Mouse (Mus musculus) MEL (cell line): ENCODE data around the gene Ppfia1. TPM values are rescaled to one million over a fixed set of nuclear protein-coding genes. Genes with fewer than 3 reads are reported as not detected.

ENCODE experiments used
- DNase-seq: peaks from one replicate; pipeline ENCODE4 v3.0.0; 2011; ENCODE audit warnings: low read depth, low spot score
- H3K27ac ChIP-seq: 2 replicates; pipeline ENCODE4 v1.5.1; 2012; ENCODE audit warnings: low read depth, mild to moderate bottlenecking, control low read depth, low read length, moderate library complexity; ENCODE audit not compliant: control insufficient read depth
- H3K27me3 ChIP-seq, 2 experiments: fragments of 150-350 bp in 1 of 2; sonication (generic) in 1 of 2; 2 replicates each; pipeline ENCODE4 v1.6.1; 2012; ENCODE audit warnings: low read length in 2 of 2, mild to moderate bottlenecking in 2 of 2, improper control_type of control experiment in 1 of 2, moderate library complexity in 1 of 2; ENCODE audit not compliant: insufficient read depth in 2 of 2, control insufficient read depth in 1 of 2
- H3K36me3 ChIP-seq, 2 experiments: 2 replicates each; pipeline ENCODE4 v1.6.1; 2012 to 2014; ENCODE audit warnings: low read length in 2 of 2, improper control_type of control experiment in 1 of 2, inconsistent platforms in 1 of 2, mild to moderate bottlenecking in 1 of 2; ENCODE audit not compliant: insufficient read depth in 2 of 2, control insufficient read depth in 1 of 2
- H3K4me1 ChIP-seq, 2 experiments: fragments of 150-350 bp in 1 of 2; sonication (generic) in 1 of 2; 2 replicates each; pipeline ENCODE4 v1.6.1; 2012; ENCODE audit warnings: low read length in 2 of 2, improper control_type of control experiment in 1 of 2, mild to moderate bottlenecking in 1 of 2; ENCODE audit not compliant: insufficient read depth in 2 of 2, control insufficient read depth in 1 of 2
- H3K4me3 ChIP-seq, 2 experiments: fragments of 150-350 bp in 1 of 2; sonication (generic) in 1 of 2; 2 replicates each; pipeline ENCODE4 v1.5.1; 2012; ENCODE audit warnings: low read depth in 2 of 2, low read length in 2 of 2, mild to moderate bottlenecking in 2 of 2, moderate library complexity in 2 of 2, control low read depth in 1 of 2, improper control_type of control experiment in 1 of 2; ENCODE audit not compliant: control insufficient read depth in 1 of 2, insufficient read depth in 1 of 2
- H3K79me2 ChIP-seq: 2 replicates; pipeline ENCODE4 v1.6.1; 2012; ENCODE audit warnings: mild to moderate bottlenecking, low read length, moderate library complexity; ENCODE audit not compliant: control insufficient read depth, poor library complexity, insufficient read depth
- H3K9ac ChIP-seq: 2 replicates; pipeline ENCODE4 v1.6.1; 2012; ENCODE audit warnings: low read depth, mild to moderate bottlenecking, control low read depth, low read length, moderate library complexity; ENCODE audit not compliant: control insufficient read depth, poor library complexity, severe bottlenecking
- H3K9me3 ChIP-seq: fragments of 150-350 bp; sonication (generic); replicated peaks from 2 replicates; pipeline ENCODE4 v1.6.1; 2012; ENCODE audit warnings: mild to moderate bottlenecking, low read length, improper control_type of control experiment, moderate library complexity; ENCODE audit not compliant: insufficient read depth
- BHLHE40 ChIP-seq: IDR thresholded peaks from 2 replicates; pipeline ENCODE4 v1.6.1; 2012; ENCODE audit warnings: low read depth, mild to moderate bottlenecking, inconsistent platforms, low read length, improper control_type of control experiment, borderline replicate concordance
- CHD1 ChIP-seq: IDR thresholded peaks from 2 replicates; pipeline ENCODE4 v1.6.1; 2012; ENCODE audit warnings: low read depth, mild to moderate bottlenecking, inconsistent platforms, low read length, improper control_type of control experiment
- E2F4 ChIP-seq: IDR thresholded peaks from 2 replicates; pipeline ENCODE4 v1.6.1; 2011; ENCODE audit warnings: low read depth, low read length, improper control_type of control experiment, borderline replicate concordance
- EP300 ChIP-seq, 2 experiments: IDR thresholded peaks; 2 replicates each; pipeline ENCODE4 v1.6.1; 2011; ENCODE audit warnings: improper control_type of control experiment in 2 of 2, low read length in 2 of 2, low read depth in 1 of 2, mild to moderate bottlenecking in 1 of 2
- ETS1 ChIP-seq: IDR thresholded peaks from 2 replicates; pipeline ENCODE4 v1.6.1; 2012; ENCODE audit warnings: low read depth, mild to moderate bottlenecking, inconsistent platforms, low read length, improper control_type of control experiment, moderate library complexity
- GABPA ChIP-seq: IDR thresholded peaks from 2 replicates; pipeline ENCODE4 v1.6.1; 2012; ENCODE audit warnings: low read depth, mild to moderate bottlenecking, inconsistent platforms, low read length, improper control_type of control experiment, moderate library complexity
- GATA1 ChIP-seq: IDR thresholded peaks from 2 replicates; pipeline ENCODE4 v1.6.1; 2011; ENCODE audit warnings: low read depth, low read length, improper control_type of control experiment
- JUND ChIP-seq: IDR thresholded peaks from 2 replicates; pipeline ENCODE4 v1.6.1; 2011; ENCODE audit warnings: low read depth, mild to moderate bottlenecking, improper control_type of control experiment, low read length
- KAT2A ChIP-seq: conservative IDR thresholded peaks from 2 replicates; pipeline ENCODE4 v1.6.1; 2012; ENCODE audit warnings: low read depth, low read length, improper control_type of control experiment, inconsistent platforms
- MAFK ChIP-seq: IDR thresholded peaks from 2 replicates; pipeline ENCODE4 v1.6.1; 2011; ENCODE audit warnings: low read depth, mild to moderate bottlenecking, low read length, improper control_type of control experiment, borderline replicate concordance
- MAX ChIP-seq: IDR thresholded peaks from 2 replicates; pipeline ENCODE4 v1.6.1; 2011; ENCODE audit warnings: low read length, improper control_type of control experiment
- MXI1 ChIP-seq: IDR thresholded peaks from 2 replicates; pipeline ENCODE4 v1.6.1; 2011; ENCODE audit warnings: mild to moderate bottlenecking, low read depth, low read length, improper control_type of control experiment
- MYB ChIP-seq: IDR thresholded peaks from 2 replicates; pipeline ENCODE4 v1.6.1; 2011; ENCODE audit warnings: mild to moderate bottlenecking, low read depth, low read length, improper control_type of control experiment
- MYC ChIP-seq: IDR thresholded peaks from 2 replicates; pipeline ENCODE4 v1.6.1; 2011; ENCODE audit warnings: low read depth, mild to moderate bottlenecking, low read length, improper control_type of control experiment, moderate library complexity
- POLR2A ChIP-seq, 2 experiments: IDR thresholded peaks; 2 replicates each; pipeline ENCODE4 v1.6.1; 2011 to 2012; ENCODE audit warnings: low read length in 2 of 2, mild to moderate bottlenecking in 2 of 2, control low read depth in 1 of 2, improper control_type of control experiment in 1 of 2, low read depth in 1 of 2, moderate library complexity in 1 of 2; ENCODE audit not compliant: control insufficient read depth in 1 of 2, insufficient read depth in 1 of 2, poor library complexity in 1 of 2
- POLR2AphosphoS2 ChIP-seq: IDR thresholded peaks from 2 replicates; pipeline ENCODE4 v1.6.1; 2011; ENCODE audit warnings: low read length, improper control_type of control experiment
- POLR2AphosphoS5 ChIP-seq: IDR thresholded peaks from 2 replicates; pipeline ENCODE4 v1.6.1; 2012; ENCODE audit warnings: low read depth, borderline replicate concordance, mild to moderate bottlenecking, inconsistent platforms, low read length, moderate library complexity, mixed read lengths
- RCOR1 ChIP-seq: IDR thresholded peaks from 2 replicates; pipeline ENCODE4 v1.6.1; 2012; ENCODE audit warnings: low read depth, mild to moderate bottlenecking, inconsistent platforms, low read length, improper control_type of control experiment
- SIN3A ChIP-seq: IDR thresholded peaks from 2 replicates; pipeline ENCODE4 v1.6.1; 2012; ENCODE audit warnings: low read length, improper control_type of control experiment, inconsistent platforms
- TAL1 ChIP-seq: IDR thresholded peaks from 2 replicates; pipeline ENCODE4 v1.6.1; 2012; ENCODE audit warnings: mild to moderate bottlenecking, inconsistent platforms, low read length, moderate library complexity, mixed read lengths
- TBP ChIP-seq: IDR thresholded peaks from 2 replicates; pipeline ENCODE4 v1.8.0; 2011; ENCODE audit warnings: low read depth, low read length, improper control_type of control experiment
- TCF12 ChIP-seq: IDR thresholded peaks from 2 replicates; pipeline ENCODE4 v1.6.1; 2014; ENCODE audit warnings: low read depth, mild to moderate bottlenecking, inconsistent platforms, low read length, improper control_type of control experiment, moderate library complexity
- USF2 ChIP-seq, 2 experiments: IDR thresholded peaks; 2 replicates each; pipeline ENCODE4 v1.6.1; 2011 to 2012; ENCODE audit warnings: improper control_type of control experiment in 2 of 2, low read length in 2 of 2, borderline replicate concordance in 1 of 2, inconsistent platforms in 1 of 2, low read depth in 1 of 2, mild to moderate bottlenecking in 1 of 2; ENCODE audit not compliant: insufficient read depth in 1 of 2
- ZC3H11A ChIP-seq: IDR thresholded peaks from 2 replicates; pipeline ENCODE4 v1.6.1; 2012; ENCODE audit warnings: low read depth, mild to moderate bottlenecking, inconsistent platforms, low read length, improper control_type of control experiment
- ZMIZ1 ChIP-seq: IDR thresholded peaks from 2 replicates; pipeline ENCODE4 v1.6.1; 2012; ENCODE audit warnings: low read depth, mild to moderate bottlenecking, inconsistent platforms, low read length, improper control_type of control experiment, moderate library complexity
- ZNF384 ChIP-seq: IDR thresholded peaks from 2 replicates; pipeline ENCODE4 v1.6.1; 2012; ENCODE audit warnings: low read depth, mild to moderate bottlenecking, inconsistent platforms, low read length, improper control_type of control experiment
- polyA plus RNA-seq, 2 experiments: library from polyadenylated mRNA; stranded (reverse) in 1 of 2; unstranded in 1 of 2; fragments of >175 nt in 1 of 2; fragments of >200 nt in 1 of 2; gene quantifications; 2 replicates each; pipeline versions ENCODE4 v1.2.1 to v1.2.4; 2012; ENCODE audit warnings: low replicate concordance in 2 of 2, low read depth in 1 of 2; ENCODE audit not compliant: insufficient read length in 2 of 2, insufficient read depth in 1 of 2, missing spikeins in 1 of 2
- total RNA-seq: library from RNA; depleted of rRNA; stranded (reverse); fragments of 300-350 nt; gene quantifications from 2 replicates; pipeline ENCODE4 v1.2.3, GENCODE M21; 2012

Ppfia1 gene
- total and polyA plus RNA-seq, 3 experiments, result 38.5 to 53.1 TPM; not detected in 1

DNA sequence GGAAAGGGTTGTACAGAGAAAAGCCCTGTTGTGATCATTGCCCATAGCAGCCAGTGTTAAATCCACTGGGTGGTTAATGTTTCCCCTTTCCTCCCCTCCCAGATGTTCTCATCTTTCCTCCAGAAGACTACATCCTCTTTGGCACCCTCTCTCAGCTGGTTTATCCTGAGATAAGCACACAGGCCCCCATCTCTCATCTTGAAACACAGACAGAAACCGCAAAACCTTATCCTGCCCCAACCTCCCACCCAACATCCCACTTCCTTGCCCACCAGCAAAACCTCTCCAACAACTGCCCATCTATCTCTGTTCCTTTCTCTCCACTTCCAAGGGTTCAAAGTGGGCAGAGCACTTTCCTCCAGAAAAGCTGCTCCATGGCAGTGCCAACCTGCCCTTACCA is 46.7 kb downstream of the Ppfia1 start (continued):
- TF ChIP-seq MYC, result no peak
- TF ChIP-seq GATA1, result peak; percentile 93
- TF ChIP-seq POLR2AphosphoS2, result no peak
- TF ChIP-seq JUND, result no peak
- no peak for TF ChIP-seq E2F4
- TF ChIP-seq ZMIZ1, result no peak
- TF ChIP-seq ETS1, result peak; percentile 98
- TF ChIP-seq BHLHE40, result no peak; the same call in 1 of the 2 replicates
- no peak for TF ChIP-seq POLR2AphosphoS5
- TF ChIP-seq EP300 (IDR thresholded peaks at IDR 0.05; ENCODE audit: low read depth in 1 of 2, low read length in 2 of 2), result peak; percentile 94 to 96
- TF ChIP-seq TBP, result no peak
- no peak for TF ChIP-seq USF2 (IDR thresholded peaks at IDR 0.05; ENCODE audit: borderline replicate concordance in 1 of 2, insufficient read depth in 1 of 2, low read depth in 1 of 2, low read length in 2 of 2)
- TF ChIP-seq, all 39 proteins: peak for 10

DNA sequence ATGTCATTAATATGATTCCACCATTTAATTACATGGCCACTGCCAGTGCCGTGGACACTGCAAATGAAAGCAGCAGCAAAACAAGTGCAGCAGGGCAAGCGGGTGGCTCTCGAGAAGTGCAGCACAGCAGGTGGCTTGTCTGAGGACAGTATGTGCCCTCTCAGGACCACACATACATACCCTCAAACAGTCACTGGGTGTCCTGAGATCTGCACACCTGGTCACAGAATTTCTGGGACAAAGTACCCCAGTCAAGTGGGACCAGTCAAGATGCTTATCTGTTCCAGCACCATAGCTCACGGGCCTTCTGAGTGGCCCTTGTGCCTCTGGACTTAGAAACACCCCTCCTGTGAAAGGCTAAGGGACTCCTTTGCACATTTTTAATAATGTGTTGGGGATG is 49.6 kb downstream of the Ppfia1 start:
- H3K4me3 ChIP-seq, result no peak overlapping the region

GRCm38 (mm10) chr7:144492931-144493330 is 60.6 kb downstream of the Ppfia1 start:
- Histone ChIP-seq H3K36me3 (peaks cover 17 to 34% of the 10 kb centered on the region in 2 experiments), H3K79me2 (no peaks in the 10 kb centered on the region), H3K4me3 (no peak overlapping the region), H3K9me3 (no peaks in the 10 kb centered on the region), H3K27ac (peak overlapping the region; percentile 91), H3K27me3 (no peaks in the 10 kb centered on the region), H3K9ac (peak overlapping the region; percentile 22), H3K4me1 (peaks cover 20 to 36% of the 10 kb centered on the region in 2 experiments)
- no peak for TF ChIP-seq GABPA
- TF ChIP-seq BHLHE40, result peak; percentile 63; the same call in 1 of the 2 replicates
- TF ChIP-seq SIN3A, result peak; percentile 89
- peak; percentile 13; the same call in 1 of the 2 replicates for TF ChIP-seq MAFK
- no peak for TF ChIP-seq KAT2A
- TF ChIP-seq RCOR1, result peak; percentile 78
- peak; percentile 50; the same call in 1 of the 2 replicates for TF ChIP-seq MAX
- TF ChIP-seq EP300 (IDR thresholded peaks at IDR 0.05; ENCODE audit: low read depth in 1 of 2, low read length in 2 of 2), result peak; percentile 93 to 97
- peak; percentile 98 for TF ChIP-seq ETS1
- peak; percentile 77 for TF ChIP-seq MXI1
- peak; percentile 97 for TF ChIP-seq GATA1
- TF ChIP-seq MYC, result peak; percentile 92
- peak; percentile 96 for TF ChIP-seq TCF12
- TF ChIP-seq ZNF384, result no peak
- TF ChIP-seq TBP, result peak; percentile 51
- TF ChIP-seq ZC3H11A, result no peak
- peak; percentile 94 for TF ChIP-seq TAL1
- DNase-seq, result peak; percentile 89

More for the DNA sequence above, 49.6 kb downstream of the Ppfia1 start:
- TF ChIP-seq ZC3H11A, result no peak
- TF ChIP-seq POLR2AphosphoS5, result no peak
- TF ChIP-seq E2F4, result no peak
- no peak for TF ChIP-seq MYB
- no peak for TF ChIP-seq ETS1
- no peak for TF ChIP-seq MAX
- no peak for TF ChIP-seq SIN3A
- TF ChIP-seq CHD1, result no peak
- no peak for TF ChIP-seq MXI1
- no peak for TF ChIP-seq TAL1
- TF ChIP-seq EP300 (IDR thresholded peaks at IDR 0.05; ENCODE audit: low read depth in 1 of 2, low read length in 2 of 2), result no peak
- no peak for TF ChIP-seq BHLHE40
- no peak for TF ChIP-seq TBP
- TF ChIP-seq POLR2A (IDR thresholded peaks at IDR 0.05; ENCODE audit: control insufficient read depth in 1 of 2, insufficient read depth in 1 of 2, low read depth in 1 of 2, low read length in 2 of 2, poor library complexity in 1 of 2), result no peak
- no peak overlapping the region for H3K9ac ChIP-seq
- H3K79me2 ChIP-seq, result no peaks in the 10 kb centered on the region
- peaks cover 6 to 20% of the 10 kb centered on the region in 2 experiments for H3K36me3 ChIP-seq
- DNase-seq, result no peak
- no peaks in the 10 kb centered on the region for H3K9me3 ChIP-seq
- no peaks in the 10 kb centered on the region for H3K27me3 ChIP-seq
- peaks cover 12 to 17% of the 10 kb centered on the region in 2 experiments for H3K4me1 ChIP-seq
- no peak overlapping the region for H3K27ac ChIP-seq
